Mouse (Mus musculus) monocyte, adult 5-6 weeks (primary cell): ENCODE data around the gene Ddx19b. TPM values are rescaled to one million over a fixed set of nuclear protein-coding genes. Genes with fewer than 3 reads are reported as not detected.
"Not testable (repeated sequence)": the region's sequence is repeated elsewhere in the genome, so short reads cannot be mapped to it uniquely, and the experiment has no call there.

ENCODE experiments used
- ATAC-seq: fragments of 153-309, 156-312 bp; replicated peaks from 2 replicates; pipeline ENCODE4 v1.8.0; 2017; ENCODE audit warnings: mild to moderate bottlenecking; ENCODE audit not compliant: low TSS enrichment, insufficient number of reproducible peaks, severe bottlenecking, poor library complexity, low FRiP score
- total RNA-seq: library from RNA; stranded (forward); fragments of 200-1000, 200-491, 200-594 nt; gene quantifications from 3 replicates; pipeline ENCODE4 v1.2.3, GENCODE M21; 2017

The Ddx19b gene
- total RNA-seq, 1 experiment from 2014 or later = 14.4 TPM

- no peak for ATAC-seq
These were observed 12.6 kb upstream of the Ddx19b start for GRCm38 (mm10) chr8:111044003-111044734.

GRCm38 (mm10) chr8:111042546-111042945 lies 11.0 kb upstream of the Ddx19b start:
- 0 out of 2 replicates have a peak, but pooled peaks have one; percentile 25 for ATAC-seq

DNA sequence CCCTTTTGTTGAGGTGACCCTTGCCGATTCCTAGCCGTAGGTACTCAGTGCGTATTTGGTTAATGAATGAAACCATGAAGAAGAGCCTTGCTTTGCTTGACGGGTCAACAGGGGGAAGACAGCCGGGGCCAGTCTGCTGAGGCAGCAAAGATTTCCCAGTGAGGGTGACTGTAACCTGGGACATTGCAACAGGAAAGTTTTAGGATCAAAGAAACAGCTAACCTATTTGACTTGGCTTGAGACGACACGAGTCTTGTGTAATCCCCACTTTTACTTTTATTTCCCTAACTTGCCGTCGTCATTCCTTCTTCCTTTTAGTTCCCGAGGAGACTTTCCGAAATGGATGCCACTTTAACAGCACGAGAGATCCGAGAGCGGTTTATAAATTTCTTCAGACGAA lies 5.0 kb upstream of the Ddx19b start:
- no peak for ATAC-seq

GRCm38 (mm10) chr8:111034276-111034675 lies 2.7 kb upstream of the Ddx19b start:
- ATAC-seq = no peak

DNA sequence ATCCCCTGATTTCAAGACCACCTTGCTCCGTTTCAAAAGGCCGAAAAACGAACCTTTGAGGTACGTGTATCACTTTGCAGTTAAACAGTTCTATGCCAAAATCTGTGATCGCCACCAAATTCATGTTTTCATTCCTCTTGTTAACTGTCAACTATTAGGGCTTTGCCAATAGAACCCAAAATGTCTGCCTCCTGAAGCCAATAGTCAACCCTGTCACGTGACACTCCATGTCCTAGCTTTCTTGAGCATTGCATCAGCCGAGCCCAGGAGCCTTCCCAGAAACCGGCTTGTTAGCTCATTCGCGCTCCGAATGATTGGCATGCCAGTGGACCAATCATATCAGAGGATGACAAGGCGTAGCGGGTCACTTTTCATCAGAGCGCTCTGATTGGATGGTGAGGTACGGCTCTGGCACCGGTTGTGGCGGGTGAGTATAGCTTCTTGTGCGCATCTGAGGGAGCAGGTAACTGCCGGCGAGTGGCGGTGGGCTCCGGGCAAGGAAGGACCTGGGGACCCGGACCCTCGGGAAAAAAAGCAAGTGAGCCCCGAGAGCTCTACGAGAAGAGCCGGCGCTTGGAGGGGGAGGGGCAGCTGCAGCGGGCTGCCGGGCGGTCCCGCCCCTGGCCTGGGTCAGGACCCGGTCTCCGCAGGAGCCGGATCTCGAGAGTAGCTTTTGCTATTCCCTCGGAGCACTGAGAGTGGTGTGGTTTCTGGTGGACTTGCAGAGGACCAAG lies 2.1 kb upstream of the Ddx19b start:
- ATAC-seq = peak; percentile 99

DNA sequence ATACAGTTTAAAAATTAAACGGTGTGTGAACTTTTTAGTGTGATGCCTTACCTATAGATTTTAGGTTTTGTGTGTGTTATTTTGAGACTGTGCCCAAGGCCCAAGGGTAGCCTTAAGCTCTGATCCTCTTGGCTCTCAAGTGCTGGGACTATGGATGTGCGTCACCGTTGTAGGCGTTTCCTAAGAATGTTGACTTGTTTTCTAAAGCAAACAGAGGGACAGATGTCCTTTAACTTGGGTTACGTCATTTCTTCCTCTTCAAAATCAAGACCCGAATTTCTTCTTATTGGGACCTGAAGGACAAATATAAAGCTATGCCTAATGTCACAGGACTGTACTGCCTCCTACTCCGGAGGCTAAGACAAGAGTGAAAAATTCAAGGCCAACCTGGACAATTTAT lies 1.4 kb upstream of the Ddx19b start, which contains the start of gene Aars:
Gene Aars (plus strand): TSS at position 229 of the 400 bp plus-strand sequence.
- no peak for ATAC-seq

DNA sequence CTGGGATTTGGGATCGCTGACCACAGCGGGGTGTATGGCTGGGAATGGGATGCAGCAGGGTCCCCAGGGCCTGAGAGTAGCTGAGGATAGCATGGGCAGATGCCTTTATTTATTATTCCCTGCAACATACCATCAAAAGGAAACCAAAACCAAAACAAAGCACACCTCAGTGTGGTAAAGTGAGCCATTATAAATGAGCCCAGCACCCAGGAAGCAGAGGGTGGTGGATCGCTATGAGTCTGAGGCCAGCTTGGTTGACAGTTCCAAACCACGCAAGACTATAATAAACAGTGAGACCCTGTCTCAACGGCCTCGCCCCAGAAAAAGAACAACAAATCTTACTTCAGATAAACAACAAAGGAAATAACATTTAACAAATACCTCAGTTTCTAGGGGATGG lies 1.5 kb downstream of the Ddx19b start:
- no peak for ATAC-seq

DNA sequence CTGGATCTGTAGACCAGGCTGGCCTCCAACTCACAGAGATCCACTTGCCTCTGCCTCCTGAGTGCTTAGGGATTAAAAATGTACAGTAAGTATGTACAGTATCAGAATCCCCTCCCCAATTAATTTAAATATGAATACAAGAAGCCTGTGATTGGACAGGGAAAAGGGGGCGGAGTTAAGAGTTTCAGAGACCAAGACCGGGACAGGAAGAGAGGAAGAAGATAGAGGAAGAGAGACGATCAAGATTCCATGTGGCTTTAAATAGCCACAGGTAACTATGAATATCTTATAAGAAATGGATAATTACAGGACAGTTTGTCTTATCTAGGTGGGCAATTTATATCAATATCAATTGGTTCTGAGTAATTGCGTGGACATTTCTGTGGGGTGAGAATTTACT lies 2.0 kb downstream of the Ddx19b start:
- ATAC-seq = no peak

DNA sequence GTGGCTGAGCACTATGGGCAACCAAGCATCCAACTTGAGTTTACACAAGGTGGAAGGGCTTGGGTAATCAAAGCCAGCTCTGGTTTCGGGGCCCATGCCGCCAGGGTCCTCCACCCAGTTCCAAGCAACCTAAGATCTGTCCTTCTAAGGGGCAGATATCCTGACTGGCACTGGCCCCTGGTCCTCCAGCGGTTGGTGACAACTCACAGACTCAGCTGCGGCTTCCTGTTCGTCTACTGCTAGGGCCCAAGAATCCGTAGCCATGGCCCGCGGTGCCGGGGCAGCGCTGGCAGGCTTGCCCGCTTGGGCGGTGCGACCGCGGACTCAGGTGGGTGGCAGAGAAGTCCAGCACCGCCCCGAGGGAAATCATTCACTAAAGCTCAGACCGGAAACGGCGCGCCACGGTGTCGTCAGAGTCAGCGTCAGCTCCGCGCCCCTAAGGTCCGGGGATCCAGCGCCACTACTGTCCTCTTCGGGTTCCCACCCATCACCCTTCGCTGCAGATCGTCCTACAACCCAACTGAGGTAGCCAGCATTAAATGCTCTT lies 4.1 kb downstream of the Ddx19b start:
- peak; percentile 93 for ATAC-seq

DNA sequence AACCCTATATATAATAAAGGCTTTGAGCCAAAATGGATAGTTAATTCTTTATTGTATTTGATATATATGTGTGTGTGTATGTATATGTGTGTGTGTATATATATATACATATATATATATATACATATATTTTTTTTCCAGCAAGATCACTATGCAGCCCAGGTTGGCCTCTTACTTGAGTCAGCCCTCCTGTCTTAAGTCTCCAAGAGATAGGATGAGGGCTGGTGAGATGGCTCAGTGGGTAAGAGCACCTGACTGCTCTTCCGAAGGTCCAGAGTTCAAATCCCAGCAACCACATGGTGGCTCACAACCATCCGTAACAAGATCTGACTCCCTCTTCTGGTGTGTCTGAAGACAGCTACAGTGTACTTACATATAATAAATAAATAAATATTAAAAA lies 4.9 kb downstream of the Ddx19b start:
- not testable (repeated sequence) for ATAC-seq

DNA sequence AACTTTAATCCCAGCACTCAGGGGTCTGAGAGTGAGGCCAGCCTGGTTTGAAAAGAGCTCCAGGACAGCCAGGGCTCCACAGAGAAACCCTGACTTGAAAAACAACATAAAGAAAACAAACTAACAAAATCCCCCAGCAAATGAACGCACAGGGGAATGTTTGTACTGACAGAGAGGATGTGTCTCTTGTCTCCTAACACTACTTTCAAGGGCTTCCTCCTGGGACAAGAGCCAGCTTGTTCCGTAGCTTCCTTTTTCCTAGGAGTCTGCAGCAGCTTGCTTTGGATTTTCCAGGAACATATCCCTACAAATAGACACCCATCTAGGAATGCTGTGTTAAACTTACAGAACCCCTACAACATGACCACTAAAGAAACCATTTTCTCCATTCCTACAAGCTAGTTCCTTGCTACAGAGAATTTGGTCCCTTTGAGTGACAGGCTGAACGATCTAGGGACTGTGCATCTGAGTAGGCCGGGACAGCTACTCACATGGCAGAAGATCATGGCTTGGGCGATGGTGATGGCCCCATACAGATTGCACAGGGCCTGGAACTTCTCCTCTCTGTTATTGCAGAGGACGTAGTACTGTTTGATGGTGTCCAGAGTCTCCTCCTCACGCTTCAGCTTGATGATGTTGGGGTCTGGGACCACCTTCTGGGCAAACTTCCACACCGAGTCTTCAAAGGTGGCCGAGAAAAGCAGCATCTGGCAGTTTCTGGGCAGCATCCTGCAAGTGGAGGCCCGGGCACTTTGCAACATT lies 21.1 kb downstream of the Ddx19b start:
- ATAC-seq = not testable (repeated sequence)

DNA sequence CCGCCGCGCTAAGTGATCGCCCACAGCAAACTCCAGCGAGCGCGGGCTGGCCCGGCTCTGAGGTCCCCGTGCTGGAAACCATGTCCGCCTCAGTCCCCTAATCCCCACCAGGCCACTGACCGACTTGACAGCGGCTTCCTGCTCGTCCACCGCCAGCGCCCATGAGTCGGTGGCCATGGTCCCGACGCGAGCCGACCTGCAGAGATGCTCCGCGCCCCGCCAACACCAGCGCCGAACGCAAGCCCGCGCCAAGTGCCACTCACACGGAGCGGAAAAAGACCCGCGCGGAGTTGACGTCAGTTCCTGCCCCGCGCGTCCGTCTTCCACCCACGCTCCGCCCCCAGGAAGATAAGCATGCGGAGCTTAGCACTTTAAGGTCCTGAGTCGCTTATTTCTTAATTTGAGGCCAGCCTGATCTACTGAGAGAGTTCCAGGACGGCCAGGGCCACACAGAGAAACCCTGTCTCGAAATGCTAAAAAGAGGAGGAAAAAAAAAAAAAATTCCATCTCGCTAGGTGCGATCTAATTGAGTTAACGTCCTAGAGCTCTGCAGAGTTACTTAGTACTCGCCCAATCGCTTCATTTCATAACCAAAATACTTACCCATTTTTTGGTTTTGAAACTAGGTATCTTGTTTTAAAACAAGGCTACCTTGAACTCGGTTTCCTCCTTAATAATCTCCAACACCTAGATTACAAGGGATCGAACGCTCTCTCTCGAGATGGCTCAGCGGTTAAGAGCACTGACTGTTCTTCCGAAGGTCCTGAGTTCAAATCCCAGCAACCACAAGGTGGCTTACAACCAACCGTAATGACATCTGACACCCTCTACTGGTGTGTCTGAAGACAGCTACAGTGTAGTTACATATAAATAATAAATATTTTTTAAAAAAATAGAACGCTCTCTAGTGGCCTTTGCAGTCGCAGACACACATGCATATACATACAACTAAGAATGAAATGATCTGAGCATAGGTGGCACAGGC lies 33.7 kb downstream of the Ddx19b start, which contains the start of gene Ddx19a:
Gene Ddx19a (minus strand): TSS at position 254 of the 985 bp plus-strand sequence.
- peak; percentile 94 for ATAC-seq

GRCm38 (mm10) chr8:110996641-110997430 lies 34.7 kb downstream of the Ddx19b start:
- ATAC-seq = no peak

- ATAC-seq = no peak
These were observed 41.5 kb downstream of the Ddx19b start for GRCm38 (mm10) chr8:110990017-110990416.

DNA sequence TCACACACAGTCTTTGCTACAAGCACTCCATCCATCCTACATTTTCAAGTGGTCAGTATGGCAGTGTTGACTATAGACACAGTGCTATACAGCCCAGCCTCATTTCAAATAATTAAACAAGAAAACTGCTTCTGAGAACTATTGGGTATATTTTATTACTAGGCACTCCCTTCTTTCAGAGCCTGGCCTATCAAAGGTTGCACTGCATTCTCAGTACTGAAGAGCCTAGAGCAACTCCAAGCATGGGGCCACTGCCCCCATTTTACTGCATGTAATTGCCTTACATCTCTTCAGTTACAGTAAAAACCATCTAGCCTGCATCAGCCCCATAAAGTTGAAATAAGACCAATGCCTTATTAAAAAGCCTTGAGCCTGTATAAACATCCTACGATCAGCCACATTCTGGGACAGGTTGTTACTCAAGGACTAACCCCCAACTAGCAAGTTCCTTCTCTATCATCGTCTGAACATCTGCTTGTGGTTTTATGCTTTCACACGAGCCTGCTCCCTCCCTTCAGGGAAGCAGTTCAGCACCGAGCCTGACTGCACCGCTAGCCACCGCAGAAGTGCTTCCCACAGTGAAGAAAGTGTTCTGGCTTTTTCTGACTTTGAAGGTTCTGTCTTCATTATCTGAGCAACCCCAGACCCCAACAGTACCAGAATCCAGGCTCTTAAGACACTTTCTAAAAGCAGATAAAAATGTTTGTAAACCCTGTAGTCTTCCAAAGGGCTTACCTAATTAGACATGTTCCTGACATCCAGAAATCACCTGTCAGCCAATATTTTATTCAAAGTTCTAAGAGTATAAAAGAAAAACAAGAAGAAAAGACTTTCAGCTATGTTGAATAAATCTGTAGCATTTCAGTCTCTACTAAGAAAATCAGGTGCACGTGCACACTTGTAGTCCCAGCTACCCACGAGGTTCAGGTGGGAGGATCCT lies 43.5 kb downstream of the Ddx19b start:
- no peak for ATAC-seq

- ATAC-seq = no peak
These were observed 50.2 kb downstream of the Ddx19b start for GRCm38 (mm10) chr8:110981304-110981703.
